Mouse (Mus musculus) embryonic facial prominence, embryonic 11.5 days (tissue): Measurements from ENCODE around the gene Klk1b3. TPM values are rescaled to one million over a fixed set of nuclear protein-coding genes. Genes with fewer than 3 reads are reported as not detected.
"Not testable (repeated sequence)": the region's sequence is repeated elsewhere in the genome, so short reads cannot be mapped to it uniquely, and the experiment has no call there.

ENCODE experiments used
- ATAC-seq: fragments of 200-750 bp; cut with Nextera tagmentation; replicated peaks from 2 replicates; pipeline ENCODE4 v1.8.0; 2017; ENCODE audit warnings: low read depth; ENCODE audit not compliant: insufficient number of reproducible peaks, low FRiP score, low TSS enrichment
- DNase-seq: peaks from one replicate; pipeline ENCODE4 v3.0.0-alpha.2; 2015; ENCODE audit warnings: low spot score
- H3K27ac ChIP-seq: fragments of 300-500 bp; sonication (generic); replicated peaks from 2 replicates; pipeline ENCODE4 v1.5.1; 2014; ENCODE audit warnings: mild to moderate bottlenecking, low read depth, low read length, control low read depth
- H3K27me3 ChIP-seq: fragments of 300-500 bp; sonication (generic); 2 replicates; pipeline ENCODE4 v1.6.1; 2014; ENCODE audit warnings: mild to moderate bottlenecking, low read length, moderate library complexity, mixed read lengths; ENCODE audit not compliant: control insufficient read depth, insufficient read depth
- H3K36me3 ChIP-seq: fragments of 300-500 bp; sonication (generic); replicated peaks from 2 replicates; pipeline ENCODE4 v1.6.1; 2014; ENCODE audit warnings: low read depth, mild to moderate bottlenecking, low read length, moderate library complexity, mixed read lengths; ENCODE audit not compliant: control insufficient read depth, insufficient read depth
- H3K4me1 ChIP-seq: fragments of 300-500 bp; sonication (generic); 2 replicates; pipeline ENCODE4 v1.6.1; 2014; ENCODE audit warnings: low read length, mixed read lengths; ENCODE audit not compliant: control insufficient read depth, insufficient read depth
- H3K4me2 ChIP-seq: fragments of 300-500 bp; sonication (generic); 2 replicates; pipeline ENCODE4 v1.6.1; 2014; ENCODE audit warnings: low read depth, mild to moderate bottlenecking, control low read depth, low read length, moderate library complexity
- H3K4me3 ChIP-seq: fragments of 300-500 bp; sonication (generic); 2 replicates; pipeline ENCODE4 v1.5.1; 2014; ENCODE audit warnings: low read depth, low read length, control low read depth
- H3K9ac ChIP-seq: fragments of 300-500 bp; sonication (generic); replicated peaks from 2 replicates; pipeline ENCODE4 v1.6.1; 2014; ENCODE audit warnings: mild to moderate bottlenecking, control low read depth, low read length
- H3K9me3 ChIP-seq: fragments of 300-500 bp; sonication (generic); replicated peaks from 2 replicates; pipeline ENCODE4 v1.6.1; 2016; ENCODE audit warnings: mild to moderate bottlenecking, low read length, inconsistent platforms, mixed read lengths; ENCODE audit not compliant: control insufficient read depth
- WGBS: fragments of 180-500 bp; shearing (Covaris S2); extraction: QIAGEN DNeasy Blood & Tissue Kit; methylation state at CpG from one replicate; pipeline ENCODE4 v1.1.7; 2014; 5-methylcytosine and 5-hydroxymethylcytosine counted together
- polyA plus RNA-seq: library from polyadenylated mRNA; unstranded; fragments of >200 nt; fragmentation: Nextera tagmentation; extraction: Ambion mirVana; gene quantifications from 2 replicates; pipeline ENCODE4 v1.2.1, GENCODE M21; 2014

The Klk1b3 gene
- polyA plus RNA-seq, result not detected in 2 replicates

GRCm38 (mm10) chr7:44197891-44198290 lies at the start of gene Klk1b3:
Klk1b3 (plus strand) TSS chr7:44198191.
- no peak for ATAC-seq
- Histone ChIP-seq H3K4me2 (no peak within 1 kb of the TSS), H3K4me3 (no peak within 1 kb of the TSS), H3K4me1 (no peaks in the 10 kb centered on the region), H3K27me3 (no peaks in the 10 kb centered on the region), H3K9me3 (no peaks in the 10 kb centered on the region), H3K27ac (no peak within 1 kb of the TSS), H3K36me3 (no peaks in the 10 kb centered on the region), H3K9ac (no peak within 1 kb of the TSS)
- DNase-seq, result no peak
- 63% methylated on average over 3 of the region's 3 CpGs for WGBS

- Histone ChIP-seq H3K27ac (no peak overlapping the region), H3K36me3 (no peaks in the 10 kb centered on the region), H3K4me2 (no peak overlapping the region), H3K4me3 (no peak overlapping the region), H3K27me3 (no peaks in the 10 kb centered on the region), H3K9me3 (no peaks in the 10 kb centered on the region), H3K4me1 (no peaks in the 10 kb centered on the region), H3K9ac (no peak overlapping the region)
- DNase-seq, result no peak
- 69% methylated on average over 9 of the region's 9 CpGs for WGBS
- ATAC-seq, result no peak
Measured at GRCm38 (mm10) chr7:44179299-44180045, 18.5 kb upstream of the Klk1b3 start.

- H3K9ac ChIP-seq, H3K4me2 ChIP-seq, DNase-seq, H3K36me3 ChIP-seq, ATAC-seq, H3K4me1 ChIP-seq, H3K27me3 ChIP-seq, H3K4me3 ChIP-seq, H3K27ac ChIP-seq, H3K9me3 ChIP-seq: not testable (repeated sequence)
- 74% methylated on average over 8 of the region's 8 CpGs for WGBS
Measured at GRCm38 (mm10) chr7:44186516-44186915, 11.5 kb upstream of the Klk1b3 start.

- not testable (repeated sequence) for H3K27me3 ChIP-seq, DNase-seq, H3K27ac ChIP-seq, H3K9me3 ChIP-seq, H3K4me2 ChIP-seq, H3K4me3 ChIP-seq, H3K9ac ChIP-seq, ATAC-seq, H3K36me3 ChIP-seq, H3K4me1 ChIP-seq
Measured at GRCm38 (mm10) chr7:44187936-44188335, 10.1 kb upstream of the Klk1b3 start, which contains the start of gene Klk1b24. Klk1b24 (plus strand) TSS chr7:44188236.

GRCm38 (mm10) chr7:44193466-44193865 lies 4.5 kb upstream of the Klk1b3 start:
- WGBS, result 100% methylated on average over 1 of the region's 1 CpGs
- not testable (repeated sequence) for H3K27me3 ChIP-seq, DNase-seq, H3K4me3 ChIP-seq, H3K4me2 ChIP-seq, H3K9me3 ChIP-seq, H3K9ac ChIP-seq, H3K27ac ChIP-seq, ATAC-seq, H3K4me1 ChIP-seq, H3K36me3 ChIP-seq

- not testable (repeated sequence) for DNase-seq, H3K4me2 ChIP-seq, ATAC-seq, H3K27me3 ChIP-seq, H3K36me3 ChIP-seq, H3K27ac ChIP-seq, H3K4me1 ChIP-seq, H3K9ac ChIP-seq, H3K9me3 ChIP-seq, H3K4me3 ChIP-seq
- 63% methylated on average over 3 of the region's 3 CpGs for WGBS
Measured at GRCm38 (mm10) chr7:44207135-44207534, 9.1 kb downstream of the Klk1b3 start, which contains the start of gene Klk1b4. Klk1b4 (plus strand) TSS chr7:44207435.

- Histone ChIP-seq H3K9ac (no peak overlapping the region), H3K4me2 (no peak overlapping the region), H3K4me3 (no peak overlapping the region), H3K36me3 (no peaks in the 10 kb centered on the region), H3K27me3 (no peaks in the 10 kb centered on the region), H3K9me3 (no peaks in the 10 kb centered on the region), H3K27ac (no peak overlapping the region), H3K4me1 (no peaks in the 10 kb centered on the region)
- ATAC-seq, result no peak
- DNase-seq, result no peak
- WGBS, result 83% methylated on average over 3 of the region's 3 CpGs
Measured at GRCm38 (mm10) chr7:44208307-44208706, 10.3 kb downstream of the Klk1b3 start.

- H3K9ac ChIP-seq, result no peak within 1 kb of the TSS
- H3K4me3 ChIP-seq, result no peak within 1 kb of the TSS
- H3K27me3 ChIP-seq, result no peaks in the 10 kb centered on the region
- ATAC-seq (no peak), DNase-seq (no peak)
- no peak within 1 kb of the TSS for H3K4me2 ChIP-seq
- no peaks in the 10 kb centered on the region for H3K4me1 ChIP-seq
- no peak within 1 kb of the TSS for H3K27ac ChIP-seq
- H3K36me3 ChIP-seq, result no peaks in the 10 kb centered on the region
- H3K9me3 ChIP-seq, result no peaks in the 10 kb centered on the region
- WGBS, result 81% methylated on average over 1 of the region's 1 CpGs
Measured at GRCm38 (mm10) chr7:44215645-44216044, 17.7 kb downstream of the Klk1b3 start, which contains the start of gene Klk1b5. Klk1b5 (plus strand) TSS chr7:44215945.
